Mouse (Mus musculus) olfactory bulb, adult 2 months (tissue): ENCODE measurements around the gene Jun. TPM values are rescaled to one million over a fixed set of nuclear protein-coding genes. Genes with fewer than 3 reads are reported as not detected.

Experiments used
- H3K27ac ChIP-seq: fragments of 200-500 bp; 2 replicates; pipeline ENCODE4 v1.5.1; 2012; ENCODE audit warnings: low read depth, low read length; ENCODE audit not compliant: insufficient read depth
- H3K4me1 ChIP-seq: fragments of 200-500 bp; 2 replicates; pipeline ENCODE4 v1.6.1; 2012; ENCODE audit warnings: low read length; ENCODE audit not compliant: control insufficient read depth, insufficient read depth
- H3K4me3 ChIP-seq: fragments of 200-500 bp; 2 replicates; pipeline ENCODE4 v1.5.1; 2012; ENCODE audit warnings: mild to moderate bottlenecking, low read depth, low read length, moderate library complexity; ENCODE audit not compliant: insufficient read depth
- CTCF ChIP-seq: fragments of 200-500 bp; IDR thresholded peaks from 2 replicates; pipeline ENCODE4 v1.5.1; 2012; ENCODE audit warnings: low read depth, mild to moderate bottlenecking, low read length, moderate library complexity; ENCODE audit not compliant: insufficient read depth
- POLR2A ChIP-seq: fragments of 200-500 bp; IDR thresholded peaks from 2 replicates; pipeline ENCODE4 v1.6.1; 2012; ENCODE audit warnings: mild to moderate bottlenecking, low read depth, low read length, moderate library complexity; ENCODE audit not compliant: insufficient read depth
- WGBS: fragments of 180-500 bp; shearing (Covaris S2); methylation state at CpG from one replicate; pipeline ENCODE4 v1.1.7; 2018; 5-methylcytosine and 5-hydroxymethylcytosine counted together
- polyA plus RNA-seq: library from polyadenylated mRNA; stranded (reverse); fragments of >200 nt; gene quantifications from 2 replicates; pipeline ENCODE4 v1.2.4, GENCODE M21; 2012; ENCODE audit warnings: low replicate concordance; ENCODE audit not compliant: missing spikeins, insufficient read depth, insufficient read length

Jun gene
- polyA plus RNA-seq, 1 experiment, result not detected

DNA sequence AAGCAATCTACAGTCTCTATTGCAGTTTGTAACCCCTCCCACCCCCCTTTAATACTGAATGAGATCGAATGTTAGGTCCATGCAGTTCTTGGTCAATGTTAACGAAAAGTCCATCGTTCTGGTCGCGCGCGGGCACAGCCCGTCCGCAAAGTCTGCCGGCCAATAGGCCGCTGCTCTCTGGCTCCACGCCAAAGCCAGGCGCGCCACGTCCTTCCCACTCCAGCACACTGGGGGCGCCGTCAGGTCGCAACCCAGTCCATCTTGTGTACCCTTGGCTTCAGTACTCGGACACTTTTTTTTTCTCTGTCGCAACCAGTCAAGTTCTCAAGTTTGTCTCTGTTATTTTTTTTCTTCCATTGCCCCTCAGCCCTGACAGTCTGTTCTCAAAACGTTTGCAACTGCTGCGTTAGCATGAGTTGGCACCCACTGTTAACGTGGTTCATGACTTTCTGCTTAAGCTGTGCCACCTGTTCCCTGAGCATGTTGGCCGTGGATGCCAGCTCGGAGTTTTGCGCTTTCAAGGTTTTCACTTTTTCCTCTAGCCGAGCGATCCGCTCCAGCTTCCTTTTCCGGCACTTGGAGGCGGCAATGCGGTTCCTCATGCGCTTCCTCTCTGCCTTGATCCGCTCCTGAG lies 2.0 kb downstream of the Jun start:
- peak overlapping the region; percentile 88 for H3K4me3 ChIP-seq
- H3K27ac ChIP-seq, result peak overlapping the region; percentile 87; the same call in 1 of the 2 replicates
- WGBS, result 2% methylated on average over 34 of the region's 34 CpGs
- TF ChIP-seq POLR2A, result no peak
- no peak for TF ChIP-seq CTCF
- H3K4me1 ChIP-seq, result peaks cover 5% of the 10 kb centered on the region; the same call in 1 of the 2 replicates

GRCm38 (mm10) chr4:95049153-95049552 lies 2.9 kb downstream of the Jun start:
- 37% methylated on average over 2 of the region's 2 CpGs for WGBS
- Histone ChIP-seq H3K27ac (no peak overlapping the region), H3K4me3 (peak overlapping the region; percentile 33; the same call in 1 of the 2 replicates), H3K4me1 (peaks cover 5% of the 10 kb centered on the region; the same call in 1 of the 2 replicates)
- TF ChIP-seq CTCF, result no peak
- no peak for TF ChIP-seq POLR2A

GRCm38 (mm10) chr4:95048731-95049100 lies 3.3 kb downstream of the Jun start:
- Histone ChIP-seq H3K27ac (no peak overlapping the region), H3K4me3 (no peak overlapping the region), H3K4me1 (peaks cover 5% of the 10 kb centered on the region; the same call in 1 of the 2 replicates)
- WGBS, result 59% methylated on average over 4 of the region's 4 CpGs
- TF ChIP-seq CTCF, result no peak
- no peak for TF ChIP-seq POLR2A

DNA sequence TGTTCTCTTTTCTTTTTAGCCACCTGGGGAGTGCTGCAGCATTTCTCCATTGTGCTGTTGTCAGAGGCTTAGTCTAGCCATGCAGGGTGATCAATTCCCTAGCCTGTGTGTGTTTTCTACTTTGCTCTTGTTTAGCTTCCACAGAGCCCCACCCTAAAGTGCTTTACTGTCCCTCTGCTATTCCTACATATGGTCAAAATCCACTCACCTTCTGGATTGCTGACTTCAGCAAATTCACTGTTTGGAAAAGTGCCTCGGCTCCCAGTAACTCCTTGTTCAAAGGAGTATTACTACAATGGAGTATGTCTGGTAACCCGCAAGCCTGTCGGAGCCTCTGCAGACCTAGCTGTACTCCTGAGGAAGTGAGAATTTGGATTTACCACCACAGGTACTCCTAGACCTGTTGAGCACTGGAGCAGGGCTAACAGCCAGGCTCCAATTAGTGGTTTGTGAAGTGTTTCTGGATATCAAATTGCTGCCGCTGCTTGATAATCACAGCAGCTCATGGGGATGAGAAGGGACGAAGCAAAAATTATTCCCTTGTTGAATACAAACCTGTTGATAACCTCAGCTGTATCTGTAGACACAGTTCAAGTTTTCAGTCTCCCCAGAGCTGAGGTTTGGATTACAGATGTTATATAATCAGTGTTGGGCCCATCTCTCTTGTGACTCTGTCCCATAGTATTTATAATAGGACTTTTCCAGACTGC lies 3.8 kb downstream of the Jun start:
- 58% methylated on average over 5 of the region's 5 CpGs for WGBS
- TF ChIP-seq CTCF (no peak), POLR2A (no peak)
- no peak overlapping the region for H3K27ac ChIP-seq
- no peak overlapping the region for H3K4me3 ChIP-seq
- H3K4me1 ChIP-seq, result peaks cover 5% of the 10 kb centered on the region; the same call in 1 of the 2 replicates

GRCm38 (mm10) chr4:95045133-95045532 lies 6.9 kb downstream of the Jun start:
- TF ChIP-seq CTCF, result no peak
- no peak for TF ChIP-seq POLR2A
- H3K27ac ChIP-seq, result no peak overlapping the region
- no peak overlapping the region for H3K4me3 ChIP-seq
- WGBS, result 96% methylated on average over 1 of the region's 1 CpGs
- peaks cover 5% of the 10 kb centered on the region; the same call in 1 of the 2 replicates for H3K4me1 ChIP-seq

GRCm38 (mm10) chr4:95044721-95045120 lies 7.3 kb downstream of the Jun start:
- Histone ChIP-seq H3K27ac (no peak overlapping the region), H3K4me3 (no peak overlapping the region), H3K4me1 (peaks cover 2% of the 10 kb centered on the region; the same call in 1 of the 2 replicates)
- no peak for TF ChIP-seq CTCF
- TF ChIP-seq POLR2A, result no peak
- 96% methylated on average over 6 of the region's 6 CpGs for WGBS

- no peak for TF ChIP-seq CTCF
- 14% methylated on average over 5 of the region's 5 CpGs for WGBS
- Histone ChIP-seq H3K4me1 (peaks cover 2% of the 10 kb centered on the region), H3K27ac (no peak overlapping the region), H3K4me3 (no peak overlapping the region)
These were observed 14.0 kb downstream of the Jun start for GRCm38 (mm10) chr4:95038024-95038423.

GRCm38 (mm10) chr4:95031158-95031557 lies 20.9 kb downstream of the Jun start:
- TF ChIP-seq POLR2A (no peak), CTCF (no peak)
- Histone ChIP-seq H3K27ac (no peak overlapping the region), H3K4me1 (no peaks in the 10 kb centered on the region), H3K4me3 (no peak overlapping the region)
- 90% methylated on average over 4 of the region's 4 CpGs for WGBS

DNA sequence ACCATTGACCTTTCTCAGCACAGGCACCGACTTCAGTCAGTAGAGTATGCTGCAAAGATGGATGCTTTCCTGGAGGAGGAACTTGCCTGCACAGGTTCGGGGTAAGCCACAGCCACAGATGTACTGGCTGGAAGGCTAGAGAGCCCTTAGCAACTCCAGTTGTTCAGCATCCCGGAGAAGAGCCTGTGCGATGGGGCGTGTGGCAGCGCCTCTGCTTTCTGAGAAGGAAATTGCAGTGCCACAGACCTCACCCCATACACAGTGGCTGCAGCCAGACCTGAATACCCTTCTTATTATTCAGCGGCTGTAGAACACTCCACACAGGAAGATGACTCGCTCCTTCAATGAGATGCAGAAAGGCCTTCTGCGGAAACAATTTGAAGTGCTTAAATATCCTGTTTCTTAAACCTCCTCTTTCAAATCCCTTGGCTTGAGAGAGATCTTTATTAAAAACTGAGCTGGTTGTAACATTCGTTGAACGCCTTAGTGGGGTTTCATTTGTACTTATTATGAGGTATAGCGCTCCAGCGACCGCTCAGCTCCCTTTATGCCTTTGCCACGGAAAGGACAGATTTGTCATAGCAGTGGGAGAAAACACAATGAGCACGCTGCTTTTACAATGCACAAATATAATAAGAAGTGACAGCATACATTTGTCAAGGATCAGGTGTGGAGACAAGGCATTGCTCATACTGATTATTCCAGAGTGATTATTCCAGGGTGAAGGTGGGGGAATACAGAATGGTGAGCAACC lies 26.0 kb downstream of the Jun start:
- Histone ChIP-seq H3K27ac (no peak overlapping the region), H3K4me3 (no peak overlapping the region), H3K4me1 (peaks cover 6% of the 10 kb centered on the region; the same call in 1 of the 2 replicates)
- WGBS, result 69% methylated on average over 16 of the region's 16 CpGs
- TF ChIP-seq POLR2A, result no peak
- TF ChIP-seq CTCF, result no peak
